Mouse (Mus musculus) intestine, embryonic 14.5 days (tissue): ENCODE data around the gene Pcnx2. TPM values are rescaled to one million over a fixed set of nuclear protein-coding genes. Genes with fewer than 3 reads are reported as not detected.

Experiments
- ATAC-seq: fragments of 200-750 bp; cut with Nextera tagmentation; replicated peaks from 2 replicates; pipeline ENCODE4 v1.8.0; 2017; ENCODE audit warnings: low read depth, moderate number of reproducible peaks, moderate TSS enrichment, moderate library complexity; ENCODE audit not compliant: low FRiP score, low TSS enrichment
- DNase-seq: peaks from one replicate; pipeline ENCODE4 v3.0.0-alpha.2; 2018; ENCODE audit warnings: low spot score
- H3K27ac ChIP-seq: fragments of 300-500 bp; sonication (generic); 2 replicates; pipeline ENCODE4 v1.5.1; 2014; ENCODE audit warnings: low read depth, mild to moderate bottlenecking, control low read depth
- H3K27me3 ChIP-seq: fragments of 300-500 bp; sonication (generic); replicated peaks from 2 replicates; pipeline ENCODE4 v1.6.1; 2014; ENCODE audit warnings: low read length, control low read depth; ENCODE audit not compliant: control insufficient read depth, insufficient read depth
- H3K36me3 ChIP-seq: fragments of 300-500 bp; sonication (generic); 2 replicates; pipeline ENCODE4 v1.6.1; 2014; ENCODE audit warnings: low read length, control low read depth; ENCODE audit not compliant: control insufficient read depth, insufficient read depth
- H3K4me1 ChIP-seq: fragments of 300-500 bp; sonication (generic); replicated peaks from 2 replicates; pipeline ENCODE4 v1.6.1; 2014; ENCODE audit warnings: low read length, control low read depth, mixed read lengths; ENCODE audit not compliant: control insufficient read depth, insufficient read depth
- H3K4me2 ChIP-seq: fragments of 300-500 bp; sonication (generic); 2 replicates; pipeline ENCODE4 v1.6.1; 2014; ENCODE audit warnings: low read length
- H3K4me3 ChIP-seq: fragments of 300-500 bp; sonication (generic); 2 replicates; pipeline ENCODE4 v1.5.1; 2014; ENCODE audit warnings: low read depth, low read length, control low read depth, mixed read lengths
- H3K9ac ChIP-seq: fragments of 300-500 bp; sonication (generic); 2 replicates; pipeline ENCODE4 v1.6.1; 2014; ENCODE audit warnings: mild to moderate bottlenecking, low read length
- H3K9me3 ChIP-seq: fragments of 300-500 bp; sonication (generic); 2 replicates; pipeline ENCODE4 v1.6.1; 2016; ENCODE audit warnings: low read length, control low read depth; ENCODE audit not compliant: control insufficient read depth
- WGBS: fragments of 180-500 bp; shearing (Covaris S2); extraction: QIAGEN DNeasy Blood & Tissue Kit; methylation state at CpG from one replicate; pipeline ENCODE4 v1.1.7; 2014; 5-methylcytosine and 5-hydroxymethylcytosine counted together
- polyA plus RNA-seq: library from polyadenylated mRNA; unstranded; fragments of >200 nt; fragmentation: Nextera tagmentation; extraction: Ambion mirVana; gene quantifications from 2 replicates; pipeline ENCODE4 v1.2.1, GENCODE M21; 2014

Pcnx2 gene
- polyA plus RNA-seq, 1 experiment from 2014 or later = 0.08 TPM

DNA sequence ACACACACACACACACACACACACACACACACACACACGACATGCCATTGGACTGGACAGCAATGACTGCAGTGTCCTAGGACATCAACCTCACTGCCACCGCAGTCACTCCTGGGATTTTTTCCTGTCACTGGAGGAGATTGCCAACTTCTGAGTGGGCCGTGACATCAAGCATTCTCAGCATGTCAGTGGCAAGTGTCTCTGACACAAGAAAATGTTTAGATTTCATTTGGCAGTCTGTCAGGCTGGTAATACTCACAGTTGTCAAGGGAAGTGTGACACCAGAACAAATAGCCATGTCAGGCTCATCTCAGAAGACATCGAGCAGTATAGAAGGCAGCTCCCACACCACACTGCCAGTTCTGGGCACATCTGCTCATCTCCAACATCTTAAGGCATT is 17.7 kb downstream of the Pcnx2 start:
- H3K27me3 ChIP-seq = no peaks in the 10 kb centered on the region
- no peak overlapping the region for H3K4me3 ChIP-seq
- 88% methylated on average over 4 of the region's 4 CpGs for WGBS
- H3K9me3 ChIP-seq = no peaks in the 10 kb centered on the region
- H3K36me3 ChIP-seq = no peaks in the 10 kb centered on the region
- ATAC-seq (no peak), DNase-seq (no peak)
- H3K27ac ChIP-seq = no peak overlapping the region
- no peak overlapping the region for H3K9ac ChIP-seq
- no peaks in the 10 kb centered on the region for H3K4me1 ChIP-seq
- no peak overlapping the region for H3K4me2 ChIP-seq

GRCm38 (mm10) chr8:125873250-125873534 is 24.9 kb downstream of the Pcnx2 start:
- Histone ChIP-seq H3K9ac (no peak overlapping the region), H3K4me3 (no peak overlapping the region), H3K27ac (no peak overlapping the region), H3K36me3 (no peaks in the 10 kb centered on the region), H3K4me2 (no peak overlapping the region), H3K9me3 (no peaks in the 10 kb centered on the region), H3K27me3 (no peaks in the 10 kb centered on the region), H3K4me1 (peaks cover 9% of the 10 kb centered on the region; the same call in 1 of the 2 replicates)
- WGBS = 70% methylated on average over 2 of the region's 2 CpGs
- DNase-seq (no peak), ATAC-seq (no peak)

DNA sequence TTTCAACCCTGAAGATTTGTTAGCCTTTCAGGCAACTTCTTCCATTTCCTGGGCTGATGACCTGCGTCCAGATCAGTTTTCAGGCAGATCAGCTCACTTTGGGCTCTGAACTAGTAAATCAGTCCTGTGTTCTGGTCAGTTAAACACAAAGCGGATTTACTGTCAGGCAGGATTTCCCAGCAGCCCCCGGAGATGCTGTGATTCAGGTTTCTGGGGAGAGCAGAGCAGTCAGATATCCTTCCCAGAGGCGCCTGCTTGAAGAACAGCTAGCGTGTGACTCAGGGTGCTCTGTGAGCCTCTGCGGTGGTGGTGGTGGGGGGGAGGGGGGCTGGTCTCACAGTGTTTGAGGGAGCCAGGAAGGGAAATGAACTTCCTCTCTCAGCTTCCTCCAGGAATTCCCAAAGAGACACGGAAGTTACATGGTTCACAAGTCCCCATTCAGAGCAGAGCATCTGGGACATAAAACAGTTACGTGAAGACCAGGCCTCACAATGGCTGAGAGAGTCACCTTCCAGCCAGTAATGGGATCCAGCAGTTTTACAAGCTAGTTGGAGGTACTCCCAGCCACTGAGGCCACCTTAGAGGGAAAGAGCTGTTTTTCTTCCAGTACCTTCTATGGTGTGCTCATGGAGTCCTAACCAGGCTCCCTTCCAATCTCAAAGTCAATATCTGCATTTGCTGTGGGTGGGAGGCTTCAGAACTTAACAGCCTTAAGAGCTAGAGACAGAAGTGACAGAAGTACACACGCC is 25.4 kb downstream of the Pcnx2 start:
- ATAC-seq (no peak), DNase-seq (no peak)
- H3K27ac ChIP-seq = no peak overlapping the region
- H3K36me3 ChIP-seq = no peaks in the 10 kb centered on the region
- H3K9ac ChIP-seq = no peak overlapping the region
- no peak overlapping the region for H3K4me3 ChIP-seq
- H3K27me3 ChIP-seq = no peaks in the 10 kb centered on the region
- peaks cover 9% of the 10 kb centered on the region; the same call in 1 of the 2 replicates for H3K4me1 ChIP-seq
- no peak overlapping the region for H3K4me2 ChIP-seq
- no peaks in the 10 kb centered on the region for H3K9me3 ChIP-seq
- 40% methylated on average over 9 of the region's 9 CpGs for WGBS

DNA sequence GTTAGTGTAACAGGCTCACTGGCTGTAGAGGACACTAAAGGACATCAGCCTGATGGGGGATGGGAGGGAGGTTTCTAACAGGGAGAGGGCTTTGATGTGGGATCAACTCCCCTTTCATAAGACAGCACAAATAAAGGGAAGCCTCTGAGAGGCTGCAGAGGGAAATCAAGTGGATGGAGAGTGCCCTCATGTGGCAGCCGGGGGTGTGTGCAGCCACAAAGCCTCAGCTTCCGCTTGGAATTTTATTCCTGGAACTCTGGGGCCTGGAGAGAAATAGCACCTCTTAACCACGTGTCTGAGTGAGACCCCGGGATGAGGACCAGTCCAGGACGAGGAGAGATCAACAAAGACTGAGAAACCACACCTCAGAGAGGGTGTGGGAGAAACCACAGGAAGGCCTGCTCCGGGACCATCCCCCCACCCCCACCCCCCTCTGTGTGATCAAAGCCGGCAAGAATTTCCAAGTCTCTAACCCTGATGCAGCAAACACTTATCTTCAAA is 27.2 kb downstream of the Pcnx2 start:
- Histone ChIP-seq H3K9me3 (no peaks in the 10 kb centered on the region), H3K4me1 (peaks cover 9% of the 10 kb centered on the region; the same call in 1 of the 2 replicates), H3K27ac (no peak overlapping the region), H3K27me3 (no peaks in the 10 kb centered on the region), H3K9ac (no peak overlapping the region), H3K36me3 (no peaks in the 10 kb centered on the region), H3K4me3 (no peak overlapping the region), H3K4me2 (no peak overlapping the region; the same call in 1 of the 2 replicates)
- WGBS = under 1% methylated on average over 7 of the region's 7 CpGs
- ATAC-seq (peak; percentile 63), DNase-seq (peak; percentile 95)

DNA sequence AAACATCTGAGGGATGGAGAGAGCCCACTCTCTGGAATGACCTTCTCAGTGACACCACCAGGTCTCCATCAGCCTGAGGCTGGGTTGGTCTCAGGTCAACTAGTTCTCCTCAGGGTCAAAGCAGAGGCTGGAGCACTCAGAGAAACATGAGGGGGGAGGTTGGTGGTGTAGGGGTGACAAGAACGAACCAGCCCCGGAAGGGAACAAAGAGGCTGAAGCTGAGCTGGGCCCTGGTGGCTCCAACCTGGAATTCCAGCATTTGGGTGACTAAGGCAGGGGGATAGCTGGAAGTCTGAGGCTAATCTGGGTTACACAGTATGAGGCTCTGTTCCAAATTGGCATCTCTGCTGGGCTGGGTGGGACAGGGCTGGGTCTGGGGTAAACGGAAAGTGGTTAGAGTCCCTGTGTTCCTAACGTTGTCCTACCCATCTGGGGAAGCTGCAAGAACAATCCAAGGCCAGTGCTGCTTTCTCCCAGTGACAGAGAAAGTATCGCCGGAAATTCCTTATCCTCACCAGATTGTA is 27.9 kb downstream of the Pcnx2 start:
- DNase-seq (no peak), ATAC-seq (no peak)
- H3K4me3 ChIP-seq = no peak overlapping the region
- WGBS = 32% methylated on average over 6 of the region's 6 CpGs
- H3K27me3 ChIP-seq = no peaks in the 10 kb centered on the region
- no peaks in the 10 kb centered on the region for H3K36me3 ChIP-seq
- peaks cover 9% of the 10 kb centered on the region; the same call in 1 of the 2 replicates for H3K4me1 ChIP-seq
- H3K27ac ChIP-seq = no peak overlapping the region
- no peak overlapping the region for H3K9ac ChIP-seq
- H3K9me3 ChIP-seq = no peaks in the 10 kb centered on the region
- H3K4me2 ChIP-seq = no peak overlapping the region

GRCm38 (mm10) chr8:125869739-125870138 is 28.4 kb downstream of the Pcnx2 start:
- H3K27me3 ChIP-seq = no peaks in the 10 kb centered on the region
- no peaks in the 10 kb centered on the region for H3K36me3 ChIP-seq
- 74% methylated on average over 3 of the region's 3 CpGs for WGBS
- DNase-seq (no peak), ATAC-seq (no peak)
- no peak overlapping the region for H3K27ac ChIP-seq
- H3K4me3 ChIP-seq = no peak overlapping the region
- no peak overlapping the region for H3K9ac ChIP-seq
- H3K4me2 ChIP-seq = no peak overlapping the region
- H3K9me3 ChIP-seq = no peaks in the 10 kb centered on the region
- peaks cover 9% of the 10 kb centered on the region; the same call in 1 of the 2 replicates for H3K4me1 ChIP-seq

- Histone ChIP-seq H3K9me3 (no peaks in the 10 kb centered on the region), H3K9ac (no peak overlapping the region)
- 68% methylated on average over 7 of the region's 7 CpGs for WGBS
Observed at GRCm38 (mm10) chr8:125868552-125868951, 29.6 kb downstream of the Pcnx2 start.

GRCm38 (mm10) chr8:125866125-125866524 is 32.0 kb downstream of the Pcnx2 start:
- Histone ChIP-seq H3K27ac (no peak overlapping the region), H3K36me3 (no peaks in the 10 kb centered on the region), H3K4me2 (no peak overlapping the region), H3K9ac (no peak overlapping the region), H3K9me3 (no peaks in the 10 kb centered on the region), H3K4me1 (peaks cover 10% of the 10 kb centered on the region; the same call in 1 of the 2 replicates), H3K4me3 (no peak overlapping the region), H3K27me3 (no peaks in the 10 kb centered on the region)
- DNase-seq (no peak), ATAC-seq (no peak)
- WGBS = 63% methylated on average over 12 of the region's 12 CpGs

More at GRCm38 (mm10) chr8:125868552-125868951, 29.6 kb downstream of the Pcnx2 start:
- DNase-seq = no peak
- Histone ChIP-seq H3K4me1 (peaks cover 9% of the 10 kb centered on the region; the same call in 1 of the 2 replicates), H3K36me3 (no peaks in the 10 kb centered on the region), H3K4me2 (no peak overlapping the region), H3K4me3 (no peak overlapping the region), H3K27ac (no peak overlapping the region), H3K27me3 (no peaks in the 10 kb centered on the region)
- ATAC-seq = no peak

DNA sequence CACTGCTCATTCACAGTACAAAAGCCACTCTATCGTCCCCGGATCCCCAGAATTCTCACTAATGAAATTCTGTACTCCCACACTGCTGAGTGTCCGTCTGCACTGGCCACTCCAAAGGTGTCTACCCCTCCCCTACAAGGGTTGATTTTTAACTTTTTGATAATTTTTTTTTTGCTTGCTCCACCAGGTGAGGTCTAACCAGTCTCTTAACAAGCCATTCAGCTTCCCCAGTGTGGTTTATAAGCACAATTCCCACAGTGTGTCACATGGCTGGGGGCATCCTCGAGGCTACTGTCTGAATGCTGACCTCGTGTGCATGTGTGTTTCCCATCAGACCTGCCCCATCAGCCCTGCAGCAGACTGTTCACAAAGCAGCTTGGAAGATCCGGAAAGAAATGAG is 40.9 kb downstream of the Pcnx2 start:
- ATAC-seq (no peak), DNase-seq (no peak)
- Histone ChIP-seq H3K27me3 (no peaks in the 10 kb centered on the region), H3K4me3 (no peak overlapping the region), H3K4me2 (no peak overlapping the region), H3K9ac (no peak overlapping the region), H3K36me3 (no peaks in the 10 kb centered on the region), H3K27ac (no peak overlapping the region), H3K4me1 (0 out of 2 replicates have a peak, but pooled peaks cover 5% of the 10 kb centered on the region), H3K9me3 (no peaks in the 10 kb centered on the region)
- WGBS = 50% methylated on average over 6 of the region's 6 CpGs
